Mouse (Mus musculus) liver, adult 2 months (tissue): Measurements from ENCODE around the gene Spcs1.

Experiments
- CTCF ChIP-seq: fragments of 200-500 bp; IDR thresholded peaks from 2 replicates; pipeline ENCODE4 v1.5.1; 2011; ENCODE audit warnings: low read depth, low read length, control low read depth
- POLR2A ChIP-seq: fragments of 200-500 bp; IDR thresholded peaks from 2 replicates; pipeline ENCODE4 v1.6.1; 2011; ENCODE audit warnings: low read length, control low read depth; ENCODE audit not compliant: insufficient read depth; ENCODE audit errors: extremely low read depth

- no peak for TF ChIP-seq POLR2A
- no peak for TF ChIP-seq CTCF
These were observed 44.3 kb upstream of the Spcs1 start for GRCm38 (mm10) chr14:31045817-31046216.
